Mouse (Mus musculus) right cerebral cortex, adult 18-20 months (tissue): Measurements from ENCODE around the gene Ttc30b.
"Not testable (repeated sequence)": the region's sequence is repeated elsewhere in the genome, so short reads cannot be mapped to it uniquely, and the experiment has no call there.

ENCODE experiments used
- DNase-seq: peaks from one replicate; pipeline ENCODE4 v3.0.0; 2022; ENCODE audit warnings: mixed read lengths

The Ttc30b gene

DNA sequence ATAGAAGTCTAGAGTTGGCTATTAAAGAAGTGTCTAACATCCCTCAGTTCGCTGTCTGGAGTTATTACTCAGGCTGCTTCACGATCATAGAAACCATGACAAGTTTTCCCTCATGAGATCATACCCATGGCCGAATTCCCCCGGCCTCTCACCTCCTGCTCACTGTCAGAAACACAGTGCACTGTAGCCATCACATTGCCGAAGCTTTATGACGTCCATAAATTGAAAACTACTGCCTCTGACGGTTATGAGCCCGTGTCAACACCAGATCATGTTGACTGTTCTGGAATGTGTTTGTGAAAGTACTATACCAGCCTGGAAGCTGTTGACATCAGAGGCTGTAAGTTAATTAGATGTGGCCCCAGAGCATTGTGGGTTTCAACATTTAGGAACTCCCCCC, 12.3 kb upstream of the Ttc30b start:
- DNase-seq, result no peak

DNA sequence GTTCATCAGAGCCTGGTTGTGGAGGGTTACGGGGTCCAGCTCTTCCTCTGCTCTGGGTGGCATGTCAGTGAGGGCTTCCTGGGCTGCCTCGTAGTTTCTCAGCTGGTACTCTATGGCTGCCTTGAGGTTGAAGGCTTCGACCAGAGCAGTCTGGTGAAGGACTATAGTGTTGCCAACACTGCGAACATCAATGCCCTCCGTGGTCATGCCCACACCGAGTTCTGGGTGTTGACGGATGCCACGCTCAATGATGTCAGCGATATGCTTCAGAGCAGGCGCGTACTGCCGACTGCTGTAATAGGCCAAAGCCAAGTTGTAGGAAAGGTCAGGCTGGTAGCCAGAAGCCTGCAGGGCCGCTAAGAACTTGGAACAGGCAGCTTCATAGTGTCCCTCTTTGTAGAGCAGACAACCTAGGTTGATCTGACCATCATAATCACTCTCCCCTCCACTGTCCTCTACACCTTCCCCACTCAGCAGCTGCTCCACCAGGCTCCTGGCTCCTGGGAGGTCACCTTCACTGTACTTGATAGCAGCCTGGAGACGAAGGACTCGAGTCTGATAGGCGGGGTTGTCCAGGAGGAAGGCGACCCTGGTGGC, 767 bp downstream of the Ttc30b start:
- DNase-seq, result not testable (repeated sequence)

DNA sequence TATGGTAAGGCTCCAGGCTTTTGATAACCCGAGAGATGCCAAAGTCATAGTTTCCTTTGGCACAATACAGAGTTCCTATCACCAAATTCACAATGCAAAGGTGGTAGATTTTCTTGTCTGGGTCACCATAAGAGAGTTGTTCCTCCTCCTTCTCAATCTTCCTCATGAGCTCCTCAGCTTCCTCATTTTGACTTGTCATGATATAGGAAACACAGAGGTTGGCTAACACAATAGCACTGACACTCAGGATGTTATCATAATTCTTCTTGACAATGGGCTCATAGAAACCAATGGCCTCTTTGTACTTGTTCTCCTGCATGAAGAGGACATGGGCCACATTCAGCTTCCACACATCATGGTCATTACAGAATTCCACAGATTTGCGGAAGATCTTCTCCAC, 1.7 kb downstream of the Ttc30b start:
- not testable (repeated sequence) for DNase-seq

DNA sequence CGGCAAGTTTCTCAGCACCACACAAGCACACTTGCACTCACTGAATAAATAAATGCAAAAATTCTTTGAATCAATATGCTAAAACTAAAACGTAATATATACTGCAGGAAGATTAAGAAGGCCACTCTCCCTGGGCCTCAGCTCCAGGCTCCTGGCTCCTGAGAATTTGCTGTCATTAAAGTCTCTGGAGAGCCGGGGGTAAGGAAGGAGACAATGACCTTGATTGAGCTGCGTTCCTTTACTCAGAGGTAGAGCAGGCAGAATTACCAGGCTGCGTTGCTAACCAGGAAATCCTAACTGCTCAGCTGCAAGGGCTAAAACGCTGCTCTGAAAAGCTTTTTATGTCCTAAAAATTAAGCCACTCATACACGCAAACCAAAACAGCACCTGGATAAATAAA, 4.8 kb downstream of the Ttc30b start:
- no peak for DNase-seq

DNA sequence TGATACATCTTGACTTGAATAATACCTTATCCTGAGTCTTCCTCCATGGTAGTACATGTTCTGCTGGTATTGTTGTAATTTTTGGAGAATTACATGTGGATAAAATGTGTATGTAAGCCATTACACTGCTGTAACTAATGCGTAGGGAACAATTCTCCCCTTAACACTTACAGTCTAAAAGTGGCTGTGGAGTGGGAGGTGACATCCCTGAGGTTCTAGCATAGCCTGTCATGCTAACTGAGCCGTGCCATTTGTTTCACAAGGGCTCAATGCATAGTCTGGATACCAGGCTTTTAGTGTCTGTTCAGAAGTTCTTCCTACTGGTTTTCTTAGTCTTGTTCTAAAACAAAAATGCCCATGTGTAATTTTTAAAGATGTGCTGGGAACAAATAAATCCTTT, 7.4 kb downstream of the Ttc30b start:
- DNase-seq, result peak; percentile 65

DNA sequence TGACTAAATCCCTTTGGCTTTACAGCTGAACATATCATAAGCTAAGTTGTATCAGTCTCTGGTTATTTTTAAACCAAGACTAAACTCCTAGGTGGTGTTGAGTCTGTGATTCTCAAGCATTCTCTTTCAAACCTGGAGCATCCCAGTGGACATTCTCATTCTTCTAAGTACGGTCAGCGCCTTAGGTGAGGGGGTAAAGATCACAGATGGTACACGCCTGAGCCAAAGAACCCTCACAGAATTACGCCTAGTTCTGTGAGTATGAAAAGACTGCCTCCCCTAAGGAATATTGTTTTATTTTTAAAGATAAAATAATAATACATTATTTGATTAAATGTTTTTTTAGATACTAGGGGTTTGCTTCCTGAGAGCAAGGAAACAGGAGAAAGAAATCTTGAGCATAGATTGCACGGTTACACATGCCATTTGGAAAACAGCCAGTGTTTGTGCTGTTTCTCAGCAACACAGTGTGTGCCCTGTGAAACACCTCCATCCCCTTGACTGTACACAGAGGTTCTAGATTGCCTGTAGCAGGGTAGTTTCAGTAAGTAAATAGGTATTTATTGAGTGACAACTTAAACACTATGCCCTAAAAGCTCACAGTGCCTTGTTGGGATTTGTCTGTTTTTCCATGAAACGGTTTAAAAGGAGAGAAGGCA, 8.5 kb downstream of the Ttc30b start:
- DNase-seq, result no peak

DNA sequence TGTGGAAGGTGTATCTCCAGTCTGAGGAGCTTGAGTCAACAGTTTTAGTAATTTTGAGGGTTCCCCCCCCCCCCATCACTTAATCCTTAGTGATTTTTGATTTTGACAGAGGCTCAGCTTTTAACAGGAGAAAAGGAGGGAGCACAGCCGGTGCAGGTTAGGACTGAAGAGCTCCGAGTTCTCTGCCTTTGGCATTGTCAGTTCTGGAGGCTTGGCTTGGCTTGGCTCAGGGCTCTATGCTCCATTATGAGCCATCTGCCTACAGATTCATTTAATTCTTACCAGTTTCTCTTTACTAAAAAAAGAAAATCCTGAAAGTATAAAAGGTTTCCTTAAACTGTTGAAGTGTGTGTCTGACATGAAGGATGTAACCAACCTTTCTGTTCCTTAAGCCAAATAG, 9.2 kb downstream of the Ttc30b start:
- no peak for DNase-seq

DNA sequence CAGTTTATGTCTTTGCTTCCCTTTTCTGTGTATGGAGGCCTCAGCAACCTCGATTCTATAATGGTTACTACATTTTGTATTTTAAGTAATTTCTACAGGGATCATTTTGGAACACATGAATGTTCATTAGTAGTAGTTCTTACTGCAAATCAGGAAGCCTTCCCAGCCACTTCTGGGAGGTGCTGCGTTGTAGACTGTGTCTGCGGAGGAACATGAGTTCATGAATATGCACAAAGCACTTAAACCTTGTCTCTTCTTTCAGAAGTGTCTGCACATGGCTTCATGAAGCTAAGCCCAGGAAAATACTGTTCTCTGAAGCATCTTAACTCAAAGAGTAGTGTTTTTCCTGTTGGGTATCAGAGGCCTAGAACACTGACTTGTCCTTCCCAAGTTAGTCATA, 10.4 kb downstream of the Ttc30b start:
- peak; percentile 9 for DNase-seq

DNA sequence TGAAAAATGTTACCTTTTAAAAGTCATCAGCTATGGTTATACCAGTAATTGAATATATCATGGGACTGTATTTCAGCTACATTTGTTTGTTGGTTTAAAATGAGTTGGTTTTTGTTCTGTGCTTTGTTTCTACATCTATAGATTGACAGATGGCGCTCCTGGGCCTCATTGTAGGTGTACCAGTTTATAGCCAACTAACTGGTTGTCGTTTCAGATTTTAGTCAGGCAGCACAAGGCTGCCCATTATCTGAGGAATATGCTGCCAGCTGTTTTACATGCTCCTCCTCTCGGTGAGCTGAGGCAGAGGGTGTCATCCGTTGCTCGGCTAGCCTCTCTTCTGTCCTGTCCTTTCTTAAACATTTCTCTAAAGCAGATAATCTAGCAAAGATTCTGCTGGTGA, 12.3 kb downstream of the Ttc30b start:
- DNase-seq, result no peak

DNA sequence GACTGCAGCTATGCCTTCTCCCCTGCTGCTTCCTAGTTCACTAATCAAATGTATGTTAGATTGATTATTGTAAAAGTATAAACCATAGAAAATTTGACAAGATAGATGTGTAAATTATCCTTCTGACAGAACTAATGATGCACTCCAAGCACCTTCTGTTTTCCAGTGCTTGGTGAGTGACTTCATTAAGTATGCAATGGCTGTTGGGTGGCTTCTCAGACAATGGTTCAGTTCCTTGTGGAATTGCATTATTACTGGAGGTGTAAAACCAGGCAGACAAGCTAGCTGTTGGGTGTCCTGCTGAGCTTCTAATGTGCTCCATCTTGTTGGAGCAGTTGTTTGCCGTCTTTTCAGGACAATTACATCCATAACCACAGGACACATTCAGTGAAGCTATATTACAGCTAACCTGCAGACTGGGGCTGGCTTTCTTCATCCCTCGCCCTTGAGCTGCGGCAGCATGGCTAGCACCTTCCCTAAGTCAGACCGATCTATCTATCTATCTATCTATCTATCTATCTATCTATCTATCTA, 14.5 kb downstream of the Ttc30b start:
- DNase-seq, result no peak

DNA sequence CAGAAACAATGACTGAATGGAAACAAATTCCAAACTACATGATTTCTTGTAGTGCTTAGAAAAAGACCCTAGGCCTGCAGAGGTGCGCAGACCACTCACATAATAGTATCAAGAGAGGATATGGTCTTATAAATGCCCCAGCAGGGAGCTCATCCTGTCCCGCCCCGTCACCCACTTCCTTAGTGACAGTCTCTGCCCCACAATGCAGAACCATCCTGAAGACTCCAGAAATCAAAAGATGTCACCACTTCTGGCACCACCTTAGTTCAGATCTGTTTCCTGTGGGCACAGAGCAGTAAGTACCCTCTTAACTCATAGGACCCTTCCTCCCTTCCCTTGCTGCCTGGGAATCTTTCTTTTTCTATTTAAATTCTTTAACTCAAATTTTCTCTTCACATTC, 23.3 kb downstream of the Ttc30b start:
- DNase-seq, result no peak

DNA sequence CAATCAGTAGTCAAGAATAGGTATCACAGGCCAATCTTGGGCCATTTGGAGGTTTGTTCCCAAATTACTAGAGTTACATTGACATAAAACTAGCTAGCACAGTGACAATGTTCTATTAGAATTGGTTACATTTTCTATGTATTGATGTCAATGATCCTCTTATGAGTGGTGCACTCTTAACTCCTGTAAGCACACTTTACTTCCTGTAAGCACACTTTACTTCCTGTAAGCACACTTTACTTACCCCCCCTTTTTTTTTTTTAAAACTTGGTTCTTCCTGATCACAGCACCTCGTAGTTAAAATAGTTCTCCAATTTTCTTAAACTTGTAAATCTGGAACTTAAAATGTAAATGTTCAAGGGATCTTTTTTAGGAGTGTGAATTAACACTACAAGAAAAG, 31.2 kb downstream of the Ttc30b start:
- no peak for DNase-seq

DNA sequence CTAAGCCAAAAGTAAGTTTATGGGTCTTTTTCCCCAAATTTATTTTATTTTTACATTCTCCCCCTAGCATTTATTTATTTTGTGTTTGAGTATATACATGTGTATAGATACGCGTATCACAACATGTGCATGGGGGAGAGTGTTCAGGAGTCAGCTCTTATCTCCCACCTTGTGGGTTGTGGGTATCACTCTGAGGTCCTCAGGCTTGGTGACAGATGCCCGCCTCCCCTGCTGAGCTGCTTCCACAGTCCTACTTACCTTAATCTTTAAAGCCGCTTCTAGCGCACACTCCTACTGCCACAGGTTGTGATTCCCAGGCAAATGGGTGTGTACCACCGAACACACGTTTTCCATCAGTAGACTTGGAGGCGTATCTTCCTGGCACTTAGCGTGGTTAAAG, 36.5 kb downstream of the Ttc30b start:
- DNase-seq, result no peak

DNA sequence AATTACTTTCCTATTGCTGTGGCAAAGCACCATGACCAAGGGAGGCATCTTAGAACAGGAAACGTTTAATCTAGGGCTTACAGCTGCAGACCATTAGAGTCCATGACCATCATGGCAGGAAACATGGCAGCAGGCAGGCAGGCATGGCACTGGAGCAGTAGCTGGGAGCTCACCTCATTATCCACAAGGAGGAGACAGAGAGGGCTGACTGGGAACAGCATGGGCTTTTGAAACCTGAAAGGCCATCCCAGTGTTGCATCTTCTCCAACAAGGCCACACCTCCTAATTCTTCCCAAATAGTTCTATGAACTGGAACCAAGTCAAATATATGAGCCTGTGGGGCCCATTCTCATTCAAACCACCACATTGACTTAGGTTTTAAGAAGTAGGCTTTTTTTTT, 38.1 kb downstream of the Ttc30b start:
- no peak for DNase-seq

DNA sequence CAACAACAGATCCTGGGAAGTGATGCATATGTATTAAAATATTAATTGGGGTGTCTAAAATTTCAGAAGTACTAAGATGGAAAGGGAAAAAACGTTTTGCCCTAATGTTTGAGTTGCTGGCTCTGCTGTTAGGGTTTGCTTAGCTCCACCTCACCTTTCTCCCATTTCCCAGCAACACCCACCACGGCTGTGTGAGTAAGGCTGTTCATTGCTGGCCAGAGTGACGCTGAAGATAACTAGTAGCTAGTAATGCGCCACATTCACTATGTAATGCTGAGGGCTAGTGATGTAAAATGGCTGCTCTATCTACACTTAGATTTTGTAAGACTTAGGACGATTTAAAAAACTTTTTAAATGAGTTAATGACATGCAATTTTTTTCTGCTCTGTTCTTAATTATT, 42.7 kb downstream of the Ttc30b start:
- no peak for DNase-seq

DNA sequence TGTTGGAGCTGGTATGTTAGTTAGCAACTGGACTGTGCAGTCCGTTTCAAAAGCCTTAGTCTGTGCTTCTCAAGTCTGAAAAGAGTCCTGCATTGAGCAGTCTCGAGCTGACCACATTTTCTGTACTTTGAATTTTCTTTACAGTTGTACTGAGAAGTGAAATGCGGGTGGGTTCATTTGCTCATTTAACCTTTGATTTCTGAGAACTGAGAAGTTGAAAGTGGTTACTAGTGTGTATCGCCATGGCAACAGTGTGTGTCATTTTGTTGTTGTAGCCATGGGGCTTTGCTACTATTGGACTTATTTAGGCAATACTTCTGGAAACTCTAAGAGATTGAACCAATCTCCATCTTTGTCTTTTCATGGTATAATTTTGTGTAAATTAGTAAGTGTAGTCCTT, 46.4 kb downstream of the Ttc30b start:
- DNase-seq, result no peak
